In the genomic region with DNA sequence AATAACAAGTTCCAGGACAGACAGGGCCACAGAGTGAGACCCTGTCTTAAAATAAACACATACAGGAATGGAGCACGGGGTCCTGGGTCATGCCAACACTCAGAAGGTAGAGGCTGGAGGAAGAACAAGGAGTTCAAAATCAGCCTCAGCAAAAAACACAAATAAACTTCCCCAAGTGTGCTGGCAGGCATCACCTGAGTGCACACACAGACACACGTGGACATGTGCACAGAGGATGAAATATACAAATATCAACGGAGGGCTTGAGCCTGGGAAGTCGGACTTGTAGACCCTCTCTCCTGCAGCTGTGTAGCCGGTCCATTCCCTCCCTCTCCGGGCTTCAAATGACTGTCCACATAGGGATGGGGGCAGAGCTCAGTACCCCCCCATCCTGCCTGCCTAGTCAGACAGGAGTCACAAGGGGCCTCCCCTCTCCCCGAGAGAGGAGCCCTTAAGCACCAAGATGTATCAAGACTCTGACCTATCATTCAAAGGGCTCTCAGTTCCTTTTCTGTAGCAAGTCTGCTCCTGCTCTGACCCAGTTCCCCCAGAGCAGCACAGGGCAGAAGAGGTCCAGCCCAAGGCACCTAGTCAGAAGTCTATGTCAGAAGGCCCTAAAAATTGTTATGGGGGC, we compare ENCODE assay signal across 1 mouse cellular context.
A peak's percentile ranks its signal among the peaks of the same experiment; 100 is the strongest.
TF ChIP-seq lines count a peak whose summit lies in the region.

No protein-coding gene starts in this region.

TF ChIP-seq in MEL, 35 proteins besides CTCF, POLR2A, EP300 and RAD21:
- TF ChIP-seq MAX (IDR thresholded peaks at IDR 0.05; ENCODE audit: low read length) (peak; percentile 40; the same call in 1 of the 2 replicates), MEF2A (IDR thresholded peaks at IDR 0.05; ENCODE audit: extremely low read depth, insufficient replicate concordance, low read depth, low read length, poor library complexity, severe bottlenecking) (no peak), HCFC1 (IDR thresholded peaks at IDR 0.05; ENCODE audit: low read depth, low read length) (no peak), TBP (IDR thresholded peaks at IDR 0.05; ENCODE audit: low read depth, low read length) (no peak), MYC (IDR thresholded peaks at IDR 0.05; ENCODE audit: low read depth, low read length) (peak; percentile 46; the same call in 1 of the 2 replicates), CHD2 (IDR thresholded peaks at IDR 0.05; ENCODE audit: low read length) (no peak), TAL1 (IDR thresholded peaks at IDR 0.05; ENCODE audit: low read length) (no peak), JUND (IDR thresholded peaks at IDR 0.05; ENCODE audit: low read depth, low read length) (no peak), MXI1 (IDR thresholded peaks at IDR 0.05; ENCODE audit: low read depth, low read length) (no peak), KAT2A (conservative IDR thresholded peaks at IDR 0.05; ENCODE audit: low read depth, low read length) (no peak), USF2 (IDR thresholded peaks at IDR 0.05; ENCODE audit: borderline replicate concordance in 1 of 2, insufficient read depth in 1 of 2, low read depth in 1 of 2, low read length in 2 of 2) (no peak), RCOR1 (IDR thresholded peaks at IDR 0.05; ENCODE audit: low read depth, low read length) (0 out of 2 replicates have a peak, but pooled peaks have one; percentile 3)
